1 mouse cellular context compared by ENCODE assay signal in genomic region chr11:59897981-59898599, GRCm38 (mm10).
TF ChIP-seq lines count a peak whose summit lies in the region.

No protein-coding gene starts in this region.

TF ChIP-seq in MEL, 35 proteins besides CTCF, POLR2A, EP300 and RAD21 (continued from another document):
- TF ChIP-seq GABPA (IDR thresholded peaks at IDR 0.05; ENCODE audit: low read depth, low read length) (no peak), E2F4 (IDR thresholded peaks at IDR 0.05; ENCODE audit: borderline replicate concordance, low read depth, low read length) (no peak), NRF1 (IDR thresholded peaks at IDR 0.05; ENCODE audit: insufficient read depth, low read depth, low read length, poor library complexity, severe bottlenecking) (no peak), ZNF384 (IDR thresholded peaks at IDR 0.05; ENCODE audit: low read depth, low read length) (no peak), USF2 (IDR thresholded peaks at IDR 0.05; ENCODE audit: borderline replicate concordance in 1 of 2, insufficient read depth in 1 of 2, low read depth in 1 of 2, low read length in 2 of 2) (no peak), HCFC1 (IDR thresholded peaks at IDR 0.05; ENCODE audit: low read depth, low read length) (no peak), TBP (IDR thresholded peaks at IDR 0.05; ENCODE audit: low read depth, low read length) (no peak)
